Mouse (Mus musculus) cortical plate, adult 2 months (tissue): Measurements from ENCODE around the gene Gm45837. TPM values are rescaled to one million over a fixed set of nuclear protein-coding genes. Genes with fewer than 3 reads are reported as not detected.

Experiments used
- H3K27ac ChIP-seq: fragments of 200-500 bp; 2 replicates; pipeline ENCODE4 v1.5.1; 2012; ENCODE audit warnings: low read length, control low read depth, inconsistent platforms; ENCODE audit not compliant: insufficient read depth
- H3K4me1 ChIP-seq: fragments of 200-500 bp; 2 replicates; pipeline ENCODE4 v1.6.1; 2011; ENCODE audit warnings: low read length; ENCODE audit not compliant: control insufficient read depth, insufficient read depth
- H3K4me3 ChIP-seq: fragments of 200-500 bp; 2 replicates; pipeline ENCODE4 v1.5.1; 2011; ENCODE audit warnings: mild to moderate bottlenecking, low read length, control low read depth; ENCODE audit not compliant: insufficient read depth
- CTCF ChIP-seq: fragments of 200-500 bp; IDR thresholded peaks from 2 replicates; pipeline ENCODE4 v1.5.1; 2011; ENCODE audit warnings: mild to moderate bottlenecking, control low read depth, low read length; ENCODE audit not compliant: insufficient read depth; ENCODE audit errors: extremely low read depth
- POLR2A ChIP-seq: fragments of 200-500 bp; IDR thresholded peaks from 2 replicates; pipeline ENCODE4 v1.6.1; 2011; ENCODE audit warnings: mild to moderate bottlenecking, low read length, control low read depth; ENCODE audit not compliant: insufficient read depth; ENCODE audit errors: extremely low read depth
- polyA plus RNA-seq: library from polyadenylated mRNA; depleted of rRNA; stranded (reverse); fragments of >200 nt; gene quantifications from 2 replicates; pipeline ENCODE4 v1.2.3, GENCODE M21; 2012

Gm45837 gene
- polyA plus RNA-seq, 1 experiment = 0.56 TPM

- Histone ChIP-seq H3K4me3 (no peak overlapping the region), H3K27ac (peak overlapping the region; percentile 2; the same call in 1 of the 2 replicates), H3K4me1 (peaks cover 6% of the 10 kb centered on the region)
- TF ChIP-seq CTCF (no peak), POLR2A (no peak)
Observed at GRCm38 (mm10) chr7:101515295-101515694, 104.6 kb downstream of the Gm45837 start.

- Histone ChIP-seq H3K4me1 (peaks cover 9% of the 10 kb centered on the region), H3K27ac (no peak overlapping the region), H3K4me3 (no peak overlapping the region)
- TF ChIP-seq CTCF = 0 out of 2 replicates have a peak, but pooled peaks have one; percentile 5
- no peak for TF ChIP-seq POLR2A
Observed at GRCm38 (mm10) chr7:101516460-101516859, 105.8 kb downstream of the Gm45837 start.

- Histone ChIP-seq H3K27ac (no peak overlapping the region), H3K4me3 (no peak overlapping the region), H3K4me1 (peaks cover 7% of the 10 kb centered on the region)
- TF ChIP-seq CTCF = no peak
- no peak for TF ChIP-seq POLR2A
Observed at GRCm38 (mm10) chr7:101521696-101522095, 111.0 kb downstream of the Gm45837 start.

GRCm38 (mm10) chr7:101523205-101523604 is 112.5 kb downstream of the Gm45837 start:
- TF ChIP-seq CTCF = no peak
- TF ChIP-seq POLR2A = no peak
- H3K4me1 ChIP-seq = peaks cover 7% of the 10 kb centered on the region
- no peak overlapping the region for H3K4me3 ChIP-seq
- no peak overlapping the region for H3K27ac ChIP-seq

- peaks cover 4% of the 10 kb centered on the region; the same call in 1 of the 2 replicates for H3K4me1 ChIP-seq
- no peak overlapping the region for H3K27ac ChIP-seq
- no peak for TF ChIP-seq CTCF
- no peak for TF ChIP-seq POLR2A
- H3K4me3 ChIP-seq = no peak overlapping the region
Observed at GRCm38 (mm10) chr7:101526484-101526883, 115.8 kb downstream of the Gm45837 start.

GRCm38 (mm10) chr7:101534428-101534827 is 123.7 kb downstream of the Gm45837 start:
- Histone ChIP-seq H3K4me3 (no peak overlapping the region), H3K27ac (no peak overlapping the region), H3K4me1 (peaks cover 5% of the 10 kb centered on the region; the same call in 1 of the 2 replicates)
- TF ChIP-seq CTCF = no peak
- no peak for TF ChIP-seq POLR2A

GRCm38 (mm10) chr7:101535102-101535501 is 124.4 kb downstream of the Gm45837 start:
- Histone ChIP-seq H3K27ac (no peak overlapping the region), H3K4me3 (no peak overlapping the region), H3K4me1 (peaks cover 5% of the 10 kb centered on the region; the same call in 1 of the 2 replicates)
- TF ChIP-seq CTCF = no peak

- no peak for TF ChIP-seq POLR2A
- TF ChIP-seq CTCF = no peak
- peaks cover 5% of the 10 kb centered on the region; the same call in 1 of the 2 replicates for H3K4me1 ChIP-seq
- H3K4me3 ChIP-seq = no peak overlapping the region
- H3K27ac ChIP-seq = no peak overlapping the region
Observed at GRCm38 (mm10) chr7:101535517-101535916, 124.8 kb downstream of the Gm45837 start.

GRCm38 (mm10) chr7:101537541-101537940 is 126.9 kb downstream of the Gm45837 start:
- no peak for TF ChIP-seq CTCF
- TF ChIP-seq POLR2A = no peak
- H3K4me3 ChIP-seq = no peak overlapping the region
- peaks cover 5% of the 10 kb centered on the region; the same call in 1 of the 2 replicates for H3K4me1 ChIP-seq
- peak overlapping the region; percentile 60; the same call in 1 of the 2 replicates for H3K27ac ChIP-seq

- Histone ChIP-seq H3K4me3 (no peak overlapping the region), H3K4me1 (peaks cover 5% of the 10 kb centered on the region; the same call in 1 of the 2 replicates), H3K27ac (no peak overlapping the region)
- TF ChIP-seq CTCF (peak; percentile 60), POLR2A (no peak)
Observed at GRCm38 (mm10) chr7:101538141-101538933, 127.7 kb downstream of the Gm45837 start.
